Mouse (Mus musculus): ENCODE measurements at regions not wholly inside any gene's neighbourhood (a gene's known extent, or its start where the extent isn't known, plus 50 kb on each side); places are given as distances from the start of the nearest gene placed in this dataset.

- no peak for DNase-seq
Measured at GRCm38 (mm10) chr6:35458250-35458649, 81.4 kb downstream of the Mtpn start.

GRCm38 (mm10) chr6:35445007-35445406, 94.7 kb downstream of the Mtpn start:
- DNase-seq, result no peak

GRCm38 (mm10) chr6:35426301-35426700, 100.4 kb upstream of the Fam180a start:
- DNase-seq, result peak; percentile 12 to 21

- no peak for DNase-seq
Measured at GRCm38 (mm10) chr6:35424521-35424920, 98.6 kb upstream of the Fam180a start.

GRCm38 (mm10) chr6:35420924-35421323, 95.0 kb upstream of the Fam180a start:
- no peak for DNase-seq

- peak; percentile 15 to 28 for DNase-seq
Measured at GRCm38 (mm10) chr6:35405044-35405443, 79.1 kb upstream of the Fam180a start.

- no peak for DNase-seq
Measured at GRCm38 (mm10) chr6:35403341-35403910, 77.5 kb upstream of the Fam180a start.

- no peak for DNase-seq
Measured at GRCm38 (mm10) chr6:35395726-35396125, 69.8 kb upstream of the Fam180a start.

GRCm38 (mm10) chr6:35388827-35389226, 62.9 kb upstream of the Fam180a start:
- no peak for DNase-seq

GRCm38 (mm10) chr6:35381536-35381935, 55.6 kb upstream of the Fam180a start:
- DNase-seq, result no peak

GRCm38 (mm10) chr6:35380721-35381466, 55.0 kb upstream of the Fam180a start:
- peak; percentile 32 to 47 for DNase-seq

GRCm38 (mm10) chr6:35379890-35380289, 53.9 kb upstream of the Fam180a start:
- DNase-seq, result peak; percentile 73

GRCm38 (mm10) chr6:35378851-35379250, 52.9 kb upstream of the Fam180a start:
- DNase-seq, result no peak

GRCm38 (mm10) chr6:35377535-35377934, 51.6 kb upstream of the Fam180a start:
- no peak for DNase-seq

GRCm38 (mm10) chr6:35376526-35376925, 50.6 kb upstream of the Fam180a start:
- DNase-seq, result no peak
